ENCODE assay signal across 8 mouse cellular contexts in genomic region chr7:135715166-135715565, GRCm38 (mm10). TPM values are rescaled to one million over a fixed set of nuclear protein-coding genes. Genes with fewer than 3 reads are reported as not detected.
DNase-seq lines count a peak whose midpoint lies in the region; ATAC-seq and TF ChIP-seq lines count a peak whose summit lies in the region.

No protein-coding gene starts in this region.

- no peak for TF ChIP-seq POLR2A in MEL (IDR thresholded peaks at IDR 0.05; ENCODE audit: control insufficient read depth in 1 of 2, insufficient read depth in 1 of 2, low read depth in 1 of 2, low read length in 2 of 2, poor library complexity in 1 of 2)

- peak overlapping the region; percentile 83 for H3K4me2 ChIP-seq in heart, embryonic 15.5 days
- H3K4me2 ChIP-seq in hindbrain, embryonic 14.5 days (replicated peaks) = peak overlapping the region; percentile 98
- peak overlapping the region; percentile 99 for H3K4me2 ChIP-seq in midbrain, embryonic 15.5 days

- TF ChIP-seq EP300 in MEL (IDR thresholded peaks at IDR 0.05; ENCODE audit: low read depth in 1 of 2, low read length in 2 of 2) = no peak

- no peak for TF ChIP-seq RAD21 in MEL (IDR thresholded peaks at IDR 0.05; ENCODE audit: low read depth, low read length)

- DNase-seq in heart, adult 18-20 months = no peak
- DNase-seq in MEL (ENCODE audit: low read depth, low spot score) = peak; percentile 54
- DNase-seq in hindbrain, embryonic 14.5 days (ENCODE audit: low spot score) = no peak
- DNase-seq in testis, postnatal 10 days (ENCODE audit: low spot score) = no peak
- DNase-seq in left cerebral cortex, adult 9 months (ENCODE audit: low spot score in 2 of 2) = no peak
- no peak for DNase-seq in yolk sac, embryonic 10.5 days (ENCODE audit: low spot score)

- H3K79me2 ChIP-seq in MEL (ENCODE audit: control insufficient read depth, insufficient read depth, low read length, poor library complexity) = peaks cover 54% of the 10 kb centered on the region

- no peaks in the 10 kb centered on the region for H3K9me3 ChIP-seq in heart, embryonic 15.5 days (replicated peaks)
- no peaks in the 10 kb centered on the region for H3K9me3 ChIP-seq in MEL (replicated peaks; ENCODE audit: insufficient read depth, low read length)
- no peaks in the 10 kb centered on the region for H3K9me3 ChIP-seq in hindbrain, embryonic 14.5 days (ENCODE audit: control insufficient read depth, low read length)
- no peaks in the 10 kb centered on the region for H3K9me3 ChIP-seq in midbrain, embryonic 15.5 days

- TF ChIP-seq CTCF in MEL (IDR thresholded peaks at IDR 0.05 in 2 of 3, conservative IDR thresholded peaks at IDR 0.05 in 1 of 3; ENCODE audit: control insufficient read depth in 1 of 3, insufficient read depth in 1 of 3, low read depth in 2 of 3, low read length in 3 of 3, poor library complexity in 1 of 3, severe bottlenecking in 1 of 3) = no peak

- no peaks in the 10 kb centered on the region for H3K27me3 ChIP-seq in heart, embryonic 15.5 days
- H3K27me3 ChIP-seq in MEL (ENCODE audit: control insufficient read depth in 1 of 2, insufficient read depth in 2 of 2, low read length in 2 of 2) = no peaks in the 10 kb centered on the region
- H3K27me3 ChIP-seq in hindbrain, embryonic 14.5 days (ENCODE audit: control insufficient read depth, insufficient read depth, low read length) = no peaks in the 10 kb centered on the region
- no peaks in the 10 kb centered on the region; the same call in 1 of the 2 replicates for H3K27me3 ChIP-seq in midbrain, embryonic 15.5 days (replicated peaks)

- peak overlapping the region; percentile 90 for H3K9ac ChIP-seq in heart, embryonic 15.5 days
- peak overlapping the region; percentile 99 for H3K9ac ChIP-seq in MEL (ENCODE audit: control insufficient read depth, low read depth, low read length, poor library complexity, severe bottlenecking)
- H3K9ac ChIP-seq in hindbrain, embryonic 14.5 days = peak overlapping the region; percentile 54; the same call in 1 of the 2 replicates
- no peak overlapping the region for H3K9ac ChIP-seq in midbrain, embryonic 15.5 days

- H3K4me1 ChIP-seq in heart, embryonic 15.5 days (replicated peaks) = peaks cover 18% of the 10 kb centered on the region
- peaks cover 7% of the 10 kb centered on the region in 2 experiments; a peak in 3 of 4 replicates for H3K4me1 ChIP-seq in MEL (ENCODE audit: control insufficient read depth in 1 of 2, insufficient read depth in 2 of 2, low read length in 2 of 2)
- peaks cover 9% of the 10 kb centered on the region; the same call in 1 of the 2 replicates for H3K4me1 ChIP-seq in hindbrain, embryonic 14.5 days (replicated peaks; ENCODE audit: control insufficient read depth, insufficient read depth, low read length)
- peaks cover 7% of the 10 kb centered on the region for H3K4me1 ChIP-seq in midbrain, embryonic 15.5 days

- peak overlapping the region; percentile 78; the same call in 1 of the 2 replicates for H3K27ac ChIP-seq in heart, embryonic 15.5 days
- peak overlapping the region; percentile 92 for H3K27ac ChIP-seq in MEL (ENCODE audit: control insufficient read depth, low read depth, low read length)
- no peak overlapping the region for H3K27ac ChIP-seq in hindbrain, embryonic 14.5 days
- no peak overlapping the region for H3K27ac ChIP-seq in midbrain, embryonic 15.5 days

- no peak for ATAC-seq in heart, embryonic 15.5 days (replicated peaks; ENCODE audit: insufficient number of reproducible peaks, insufficient read depth, low FRiP score, low read depth)
- ATAC-seq in hindbrain, embryonic 14.5 days (ENCODE audit: low FRiP score) = no peak
- no peak for ATAC-seq in midbrain, embryonic 15.5 days (replicated peaks)

- WGBS in heart, embryonic 15.5 days = 3% methylated on average over 7 of the region's 7 CpGs
- WGBS in hindbrain, embryonic 14.5 days = 4% methylated on average over 7 of the region's 7 CpGs
- 6% methylated on average over 7 of the region's 7 CpGs for WGBS in midbrain, embryonic 15.5 days

- peaks cover 3% of the 10 kb centered on the region; the same call in 1 of the 2 replicates for H3K36me3 ChIP-seq in heart, embryonic 15.5 days
- H3K36me3 ChIP-seq in MEL (ENCODE audit: control insufficient read depth in 1 of 2, insufficient read depth in 2 of 2, low read length in 2 of 2) = peaks cover 22 to 32% of the 10 kb centered on the region in 2 experiments
- no peaks in the 10 kb centered on the region for H3K36me3 ChIP-seq in hindbrain, embryonic 14.5 days (replicated peaks; ENCODE audit: control insufficient read depth, insufficient read depth)
- H3K36me3 ChIP-seq in midbrain, embryonic 15.5 days (replicated peaks) = no peaks in the 10 kb centered on the region

- peak overlapping the region; percentile 97 for H3K4me3 ChIP-seq in heart, embryonic 15.5 days
- peak overlapping the region; percentile 87 to 92 for H3K4me3 ChIP-seq in MEL (ENCODE audit: control insufficient read depth in 1 of 2, insufficient read depth in 1 of 2, low read depth in 2 of 2, low read length in 2 of 2)
- H3K4me3 ChIP-seq in hindbrain, embryonic 14.5 days (replicated peaks; ENCODE audit: low read length) = peak overlapping the region; percentile 70
- peak overlapping the region; percentile 77 for H3K4me3 ChIP-seq in midbrain, embryonic 15.5 days

TF ChIP-seq in MEL, 35 proteins besides CTCF, POLR2A, EP300 and RAD21:
- TF ChIP-seq TCF12 (IDR thresholded peaks at IDR 0.05; ENCODE audit: low read depth, low read length) (no peak), ZMIZ1 (IDR thresholded peaks at IDR 0.05; ENCODE audit: low read depth, low read length) (0 out of 2 replicates have a peak, but pooled peaks have one; percentile 29), MXI1 (IDR thresholded peaks at IDR 0.05; ENCODE audit: low read depth, low read length) (peak; percentile 36; the same call in 1 of the 2 replicates), MYC (IDR thresholded peaks at IDR 0.05; ENCODE audit: low read depth, low read length) (0 out of 2 replicates have a peak, but pooled peaks have one; percentile 4), MAX (IDR thresholded peaks at IDR 0.05; ENCODE audit: low read length) (no peak), SIN3A (IDR thresholded peaks at IDR 0.05; ENCODE audit: low read length) (peak; percentile 40; the same call in 1 of the 2 replicates)
TF ChIP-seq in MEL: peak in this region for 4.

RNA-seq across cellular contexts. Expression of gene Mki67, which starts 1.0 kb away (rescaled TPM):
- polyA plus RNA-seq in heart, embryonic 15.5 days (2015; fragmentation: Nextera tagmentation; extraction: Ambion mirVana) = 20.2 and 27.1 TPM in 2 replicates
- 1 to 10 TPM; 1.4 to 1.8 TPM for total RNA-seq in heart, adult 18-20 months (2021)
- 88.6 and 132 TPM in 2 replicates for total RNA-seq in MEL (2012; rRNA removed)
- polyA plus RNA-seq in MEL (2012; ENCODE audit: insufficient read depth in 1 of 2, insufficient read length in 2 of 2, low read depth in 1 of 2, low replicate concordance in 2 of 2, missing spikeins in 1 of 2) = 100 to 1,000 TPM; 271 to 401 TPM
- 7.2 and 9.4 TPM in 2 replicates for polyA plus RNA-seq in hindbrain, embryonic 14.5 days (2014; fragmentation: Nextera tagmentation; extraction: Ambion mirVana)
- 6.0 and 6.5 TPM in 2 replicates for polyA plus RNA-seq in midbrain, embryonic 15.5 days (2015; fragmentation: Nextera tagmentation; extraction: Ambion mirVana)

Comparison
In these comparisons a context has a peak if more than half of its experiments do, and no peak if none do; other contexts are left out.
1. H3K27ac ChIP-seq: peak in heart, embryonic 15.5 days (single experiment) and MEL (single experiment); none in hindbrain, embryonic 14.5 days (single experiment) and midbrain, embryonic 15.5 days (single experiment).
2. Peak in every context shown above with its lines, with median percentiles within 50 percentile points of each other: H3K4me2 ChIP-seq and H3K4me3 ChIP-seq.